Mouse (Mus musculus): ENCODE results near the gene Trabd. TPM values are rescaled to one million over a fixed set of nuclear protein-coding genes. Genes with fewer than 3 reads are reported as not detected.

Gene Trabd
- polyA plus RNA-seq, 1 experiment = 74.1 TPM

DNA sequence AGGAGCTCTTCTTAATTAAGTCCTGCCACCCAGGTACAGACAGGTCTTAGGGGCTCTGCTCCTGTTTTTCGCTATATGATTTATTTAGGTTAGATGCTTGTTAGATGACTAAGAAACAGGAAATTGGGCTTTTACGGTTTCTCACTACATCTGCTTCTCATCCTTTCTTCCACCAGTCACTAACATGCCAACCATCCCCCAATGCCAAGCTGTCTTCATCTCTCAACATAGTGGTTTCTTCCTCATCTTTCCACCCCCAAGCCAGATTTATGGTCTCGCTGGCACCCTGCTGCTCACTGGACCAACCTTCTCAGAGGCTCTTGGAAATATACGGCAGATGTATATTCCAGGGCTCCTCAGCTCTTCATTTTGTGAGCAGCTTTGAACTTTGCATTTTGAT, 15.7 kb downstream of the Trabd start:
- H3ac ChIP-seq (ENCODE audit: control insufficient read depth, insufficient read length, low read depth) = no peak overlapping the region
- peaks cover 20% of the 10 kb centered on the region for H3K36me3 ChIP-seq (ENCODE audit: control insufficient read depth, insufficient read depth)
- no peak overlapping the region for H3K4me3 ChIP-seq (ENCODE audit: insufficient read depth, poor library complexity, severe bottlenecking)
- H3K27me3 ChIP-seq (ENCODE audit: control insufficient read depth, insufficient read depth, insufficient read length) = no peaks in the 10 kb centered on the region
- no peaks in the 10 kb centered on the region for H3K79me3 ChIP-seq (ENCODE audit: low read depth)
- H3K79me2 ChIP-seq (ENCODE audit: control insufficient read depth, insufficient read depth) = peaks cover 12% of the 10 kb centered on the region
- TF ChIP-seq MYOD1 (IDR thresholded peaks at IDR 0.05; ENCODE audit: control insufficient read depth, insufficient read length, low read depth) (no peak), CTCF (IDR thresholded peaks at IDR 0.05; ENCODE audit: control insufficient read depth, insufficient read depth, insufficient read length) (no peak), USF1 (IDR thresholded peaks at IDR 0.05; ENCODE audit: low read depth) (no peak), MAX (IDR thresholded peaks at IDR 0.05) (no peak), CEBPB (IDR thresholded peaks at IDR 0.05; ENCODE audit: low read depth) (no peak), FOSL1 (IDR thresholded peaks at IDR 0.05; ENCODE audit: insufficient read depth, low read length, poor library complexity, severe bottlenecking) (no peak), MYOG (IDR thresholded peaks at IDR 0.05; ENCODE audit: control insufficient read depth, extremely low read depth, insufficient read length) (no peak)

DNA sequence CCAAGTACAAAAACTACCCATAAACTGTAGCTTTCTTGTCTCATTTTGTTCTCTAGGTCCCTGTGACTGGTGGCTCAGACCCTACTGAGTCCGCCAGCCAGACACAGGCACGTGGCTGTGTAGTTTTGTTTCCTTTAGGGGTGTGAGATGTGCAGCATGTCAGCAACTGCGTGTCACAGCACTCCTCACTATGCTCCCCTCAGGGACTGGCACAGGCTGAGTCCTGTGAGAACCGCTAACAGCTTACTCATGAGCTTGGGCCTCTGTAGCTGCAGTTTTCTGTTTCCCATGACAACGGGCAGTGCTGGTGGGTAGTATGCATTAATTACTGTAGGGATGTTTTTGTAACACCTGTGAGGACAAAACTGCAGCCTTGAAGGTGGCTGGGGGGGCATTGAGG, 17.3 kb downstream of the Trabd start:
- no peak overlapping the region for H3ac ChIP-seq (ENCODE audit: control insufficient read depth, insufficient read length, low read depth)
- peaks cover 33% of the 10 kb centered on the region for H3K36me3 ChIP-seq (ENCODE audit: control insufficient read depth, insufficient read depth)
- no peak for TF ChIP-seq CEBPB (IDR thresholded peaks at IDR 0.05; ENCODE audit: low read depth)
- TF ChIP-seq MAX (IDR thresholded peaks at IDR 0.05) = no peak
- no peak for TF ChIP-seq CTCF (IDR thresholded peaks at IDR 0.05; ENCODE audit: control insufficient read depth, insufficient read depth, insufficient read length)
- no peak for TF ChIP-seq USF1 (IDR thresholded peaks at IDR 0.05; ENCODE audit: low read depth)
- no peak for TF ChIP-seq FOSL1 (IDR thresholded peaks at IDR 0.05; ENCODE audit: insufficient read depth, low read length, poor library complexity, severe bottlenecking)
- no peak for TF ChIP-seq MYOG (IDR thresholded peaks at IDR 0.05; ENCODE audit: control insufficient read depth, extremely low read depth, insufficient read length)
- no peak for TF ChIP-seq MYOD1 (IDR thresholded peaks at IDR 0.05; ENCODE audit: control insufficient read depth, insufficient read length, low read depth)
- H3K4me3 ChIP-seq (ENCODE audit: insufficient read depth, poor library complexity, severe bottlenecking) = no peak overlapping the region
- H3K27me3 ChIP-seq (ENCODE audit: control insufficient read depth, insufficient read depth, insufficient read length) = no peaks in the 10 kb centered on the region
- H3K79me3 ChIP-seq (ENCODE audit: low read depth) = no peaks in the 10 kb centered on the region
- peaks cover 12% of the 10 kb centered on the region for H3K79me2 ChIP-seq (ENCODE audit: control insufficient read depth, insufficient read depth)

GRCm38 (mm10) chr15:89097450-89097849, 22.5 kb downstream of the Trabd start:
- Histone ChIP-seq H3ac (ENCODE audit: control insufficient read depth, insufficient read length, low read depth) (no peak overlapping the region), H3K79me2 (ENCODE audit: control insufficient read depth, insufficient read depth) (no peaks in the 10 kb centered on the region), H3K27me3 (ENCODE audit: control insufficient read depth, insufficient read depth, insufficient read length) (no peaks in the 10 kb centered on the region), H3K36me3 (ENCODE audit: control insufficient read depth, insufficient read depth) (peaks cover 85% of the 10 kb centered on the region), H3K4me3 (ENCODE audit: insufficient read depth, poor library complexity, severe bottlenecking) (no peak overlapping the region), H3K79me3 (ENCODE audit: low read depth) (no peaks in the 10 kb centered on the region)
- no peak for TF ChIP-seq CTCF (IDR thresholded peaks at IDR 0.05; ENCODE audit: control insufficient read depth, insufficient read depth, insufficient read length)
- no peak for TF ChIP-seq CEBPB (IDR thresholded peaks at IDR 0.05; ENCODE audit: low read depth)
- no peak for TF ChIP-seq MYOG (IDR thresholded peaks at IDR 0.05; ENCODE audit: control insufficient read depth, extremely low read depth, insufficient read length)
- TF ChIP-seq MYOD1 (IDR thresholded peaks at IDR 0.05; ENCODE audit: control insufficient read depth, insufficient read length, low read depth) = no peak
- TF ChIP-seq FOSL1 (IDR thresholded peaks at IDR 0.05; ENCODE audit: insufficient read depth, low read length, poor library complexity, severe bottlenecking) = no peak
- TF ChIP-seq USF1 (IDR thresholded peaks at IDR 0.05; ENCODE audit: low read depth) = no peak
- no peak for TF ChIP-seq MAX (IDR thresholded peaks at IDR 0.05)

- TF ChIP-seq CTCF (IDR thresholded peaks at IDR 0.05; ENCODE audit: control insufficient read depth, insufficient read depth, insufficient read length) (no peak), MAX (IDR thresholded peaks at IDR 0.05) (no peak), MYOD1 (IDR thresholded peaks at IDR 0.05; ENCODE audit: control insufficient read depth, insufficient read length, low read depth) (no peak), MYOG (IDR thresholded peaks at IDR 0.05; ENCODE audit: control insufficient read depth, extremely low read depth, insufficient read length) (no peak)
- Histone ChIP-seq H3K79me2 (ENCODE audit: control insufficient read depth, insufficient read depth) (no peaks in the 10 kb centered on the region), H3K4me3 (ENCODE audit: insufficient read depth, poor library complexity, severe bottlenecking) (no peak overlapping the region), H3ac (ENCODE audit: control insufficient read depth, insufficient read length, low read depth) (no peak overlapping the region), H3K36me3 (ENCODE audit: control insufficient read depth, insufficient read depth) (peaks cover 91% of the 10 kb centered on the region), H3K27me3 (ENCODE audit: control insufficient read depth, insufficient read depth, insufficient read length) (no peaks in the 10 kb centered on the region), H3K79me3 (ENCODE audit: low read depth) (no peaks in the 10 kb centered on the region)
Observed at GRCm38 (mm10) chr15:89098616-89099015, 23.7 kb downstream of the Trabd start.

GRCm38 (mm10) chr15:89100823-89101222, 25.9 kb downstream of the Trabd start:
- TF ChIP-seq MYOG (IDR thresholded peaks at IDR 0.05; ENCODE audit: control insufficient read depth, extremely low read depth, insufficient read length) (no peak), FOSL1 (IDR thresholded peaks at IDR 0.05; ENCODE audit: insufficient read depth, low read length, poor library complexity, severe bottlenecking) (no peak), USF1 (IDR thresholded peaks at IDR 0.05; ENCODE audit: low read depth) (no peak)
- Histone ChIP-seq H3K27me3 (ENCODE audit: control insufficient read depth, insufficient read depth, insufficient read length) (no peaks in the 10 kb centered on the region), H3K79me3 (ENCODE audit: low read depth) (no peaks in the 10 kb centered on the region), H3K36me3 (ENCODE audit: control insufficient read depth, insufficient read depth) (peaks cover 97% of the 10 kb centered on the region), H3ac (ENCODE audit: control insufficient read depth, insufficient read length, low read depth) (no peak overlapping the region), H3K4me3 (ENCODE audit: insufficient read depth, poor library complexity, severe bottlenecking) (no peak overlapping the region), H3K79me2 (ENCODE audit: control insufficient read depth, insufficient read depth) (no peaks in the 10 kb centered on the region)

GRCm38 (mm10) chr15:89102646-89103045, 27.7 kb downstream of the Trabd start:
- no peaks in the 10 kb centered on the region for H3K79me3 ChIP-seq (ENCODE audit: low read depth)
- no peaks in the 10 kb centered on the region for H3K27me3 ChIP-seq (ENCODE audit: control insufficient read depth, insufficient read depth, insufficient read length)
- peaks cover 95% of the 10 kb centered on the region for H3K36me3 ChIP-seq (ENCODE audit: control insufficient read depth, insufficient read depth)
- H3K79me2 ChIP-seq (ENCODE audit: control insufficient read depth, insufficient read depth) = no peaks in the 10 kb centered on the region
- TF ChIP-seq MYOD1 (IDR thresholded peaks at IDR 0.05; ENCODE audit: control insufficient read depth, insufficient read length, low read depth) (no peak), CTCF (IDR thresholded peaks at IDR 0.05; ENCODE audit: control insufficient read depth, insufficient read depth, insufficient read length) (no peak), USF1 (IDR thresholded peaks at IDR 0.05; ENCODE audit: low read depth) (no peak), MYOG (IDR thresholded peaks at IDR 0.05; ENCODE audit: control insufficient read depth, extremely low read depth, insufficient read length) (no peak), FOSL1 (IDR thresholded peaks at IDR 0.05; ENCODE audit: insufficient read depth, low read length, poor library complexity, severe bottlenecking) (no peak), CEBPB (IDR thresholded peaks at IDR 0.05; ENCODE audit: low read depth) (no peak), MAX (IDR thresholded peaks at IDR 0.05) (no peak)
- no peak overlapping the region for H3ac ChIP-seq (ENCODE audit: control insufficient read depth, insufficient read length, low read depth)
- H3K4me3 ChIP-seq (ENCODE audit: insufficient read depth, poor library complexity, severe bottlenecking) = no peak overlapping the region
